Mouse (Mus musculus) embryo, embryonic 10.5 days (tissue): Measurements from ENCODE around the gene Cfap100.

ENCODE experiments used
- DNase-seq: peaks from one replicate; pipeline ENCODE4 v3.0.0-alpha.2; 2015; ENCODE audit warnings: low spot score

The Cfap100 gene

GRCm38 (mm10) chr6:90374647-90375046 lies 54.0 kb downstream of the Cfap100 start:
- DNase-seq, result no peak

- peak; percentile 44 for DNase-seq
Measured at GRCm38 (mm10) chr6:90369725-90370553, 58.7 kb downstream of the Cfap100 start.

GRCm38 (mm10) chr6:90368976-90369724 lies 59.4 kb downstream of the Cfap100 start, which contains the start of gene Zxdc:
Gene Zxdc, plus strand, starts transcription at chr6:90369492.
- DNase-seq, result peak; percentile 98

GRCm38 (mm10) chr6:90363301-90363700 lies 65.3 kb downstream of the Cfap100 start:
- DNase-seq, result no peak

GRCm38 (mm10) chr6:90360922-90361614 lies 67.5 kb downstream of the Cfap100 start:
- DNase-seq, result no peak

- peak; percentile 13 for DNase-seq
Measured at GRCm38 (mm10) chr6:90360024-90360781, 68.4 kb downstream of the Cfap100 start.

GRCm38 (mm10) chr6:90359445-90359844 lies 69.2 kb downstream of the Cfap100 start:
- DNase-seq, result no peak

- no peak for DNase-seq
Measured at GRCm38 (mm10) chr6:90358142-90358541, 70.5 kb downstream of the Cfap100 start.
